Mouse (Mus musculus): ENCODE data around the gene Gfod2.
A peak's percentile ranks its signal among the peaks of the same experiment; 100 is the strongest.

The Gfod2 gene

GRCm38 (mm10) chr8:105689256-105689982, 69.0 kb downstream of the Gfod2 start:
- no peak for DNase-seq (ENCODE audit: low read depth, low spot score)
- no peaks in the 10 kb centered on the region; the same call in 1 of the 2 replicates for H3K27me3 ChIP-seq (ENCODE audit: control insufficient read depth, insufficient read depth, low read length, poor library complexity, severe bottlenecking)
- peaks cover 22% of the 10 kb centered on the region for H3K36me3 ChIP-seq (ENCODE audit: control insufficient read depth, insufficient read depth, low read length, poor library complexity, severe bottlenecking)

DNA sequence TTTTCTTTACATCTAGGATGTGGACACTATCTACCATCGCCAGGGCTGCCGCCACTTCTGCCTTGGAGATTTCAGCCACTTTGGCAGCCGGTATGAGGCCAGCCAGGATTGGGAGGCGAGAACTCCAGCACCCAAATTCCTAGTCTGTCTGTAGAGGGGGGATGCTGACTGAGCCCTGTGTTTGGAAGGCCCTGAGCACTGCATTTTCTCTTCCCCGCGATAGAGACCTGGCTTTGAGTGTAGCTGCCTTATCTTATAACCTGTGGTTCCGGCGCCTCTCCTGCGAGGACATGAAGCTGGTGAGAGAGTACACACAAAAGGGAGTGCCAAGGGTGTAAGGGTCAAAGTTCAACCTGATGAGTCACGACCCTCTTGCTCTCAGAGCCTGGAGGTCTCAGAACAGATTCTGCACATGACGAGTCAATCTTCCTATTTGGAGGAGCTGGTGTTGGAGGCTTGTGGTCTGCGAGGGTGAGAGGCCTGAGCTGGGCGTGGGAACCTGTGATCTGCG, 70.2 kb downstream of the Gfod2 start:
- peaks cover 16% of the 10 kb centered on the region for H3K36me3 ChIP-seq (ENCODE audit: control insufficient read depth, insufficient read depth, low read length, poor library complexity, severe bottlenecking)
- no peaks in the 10 kb centered on the region; the same call in 1 of the 2 replicates for H3K27me3 ChIP-seq (ENCODE audit: control insufficient read depth, insufficient read depth, low read length, poor library complexity, severe bottlenecking)
- DNase-seq (ENCODE audit: low read depth, low spot score), result no peak

GRCm38 (mm10) chr8:105687512-105687911, 71.0 kb downstream of the Gfod2 start:
- Histone ChIP-seq H3K27me3 (ENCODE audit: control insufficient read depth, insufficient read depth, low read length, poor library complexity, severe bottlenecking) (no peaks in the 10 kb centered on the region; the same call in 1 of the 2 replicates), H3K36me3 (ENCODE audit: control insufficient read depth, insufficient read depth, low read length, poor library complexity, severe bottlenecking) (peaks cover 14% of the 10 kb centered on the region)
- DNase-seq (ENCODE audit: low read depth, low spot score), result no peak

DNA sequence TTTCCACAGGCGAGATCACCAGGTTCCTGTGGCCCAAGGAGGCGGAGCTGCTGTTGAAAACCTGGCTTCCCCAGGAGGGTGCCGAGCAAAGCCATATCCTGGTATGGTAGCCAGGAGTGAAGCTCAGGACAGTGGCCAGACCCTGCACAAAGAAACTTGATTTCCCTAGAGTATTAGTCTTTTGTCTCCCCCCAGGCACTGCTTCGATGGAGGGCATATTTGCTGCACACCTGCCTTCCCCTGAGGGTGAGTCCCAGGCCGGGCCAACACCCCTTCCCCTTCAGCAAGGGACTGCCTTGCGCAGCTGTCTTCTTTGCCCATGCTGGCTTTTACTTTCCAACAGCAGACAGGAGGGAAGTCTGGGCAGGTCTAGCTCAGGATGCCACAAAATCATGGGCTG, 71.9 kb downstream of the Gfod2 start:
- no peak for DNase-seq (ENCODE audit: low read depth, low spot score)
- no peaks in the 10 kb centered on the region for H3K27me3 ChIP-seq (ENCODE audit: control insufficient read depth, insufficient read depth, low read length, poor library complexity, severe bottlenecking)
- H3K36me3 ChIP-seq (ENCODE audit: control insufficient read depth, insufficient read depth, low read length, poor library complexity, severe bottlenecking), result peaks cover 17% of the 10 kb centered on the region

- Histone ChIP-seq H3K36me3 (ENCODE audit: control insufficient read depth, insufficient read depth, low read length, poor library complexity, severe bottlenecking) (peaks cover 15% of the 10 kb centered on the region), H3K27me3 (ENCODE audit: control insufficient read depth, insufficient read depth, low read length, poor library complexity, severe bottlenecking) (no peaks in the 10 kb centered on the region)
- DNase-seq (ENCODE audit: low read depth, low spot score), result peak; percentile 85
Measured at GRCm38 (mm10) chr8:105685796-105686308, 72.6 kb downstream of the Gfod2 start, which contains the start of gene Carmil2. Gene Carmil2 (plus strand): TSS chr8:105686274.

DNA sequence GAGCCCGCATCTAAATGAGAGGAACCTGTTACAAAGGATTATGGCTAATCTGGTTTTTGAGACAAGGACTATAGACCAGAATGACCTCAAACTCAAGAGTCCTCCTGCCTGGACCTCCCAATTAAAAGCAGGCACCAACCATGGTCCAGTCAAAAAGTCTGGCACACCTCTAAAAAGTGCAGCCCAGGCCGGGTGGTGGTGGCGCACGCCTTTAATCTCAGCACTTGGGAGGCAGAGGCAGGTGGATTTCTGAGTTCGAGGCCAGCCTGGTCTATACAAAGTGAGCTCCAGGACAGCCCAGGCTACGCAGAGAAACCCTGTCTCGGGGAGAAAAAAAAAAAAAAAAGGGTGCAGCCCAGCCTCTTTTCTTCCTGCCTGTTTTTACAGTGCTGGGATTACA, 73.1 kb downstream of the Gfod2 start:
- no peak for DNase-seq (ENCODE audit: low read depth, low spot score)
- peaks cover 18% of the 10 kb centered on the region for H3K36me3 ChIP-seq (ENCODE audit: control insufficient read depth, insufficient read depth, low read length, poor library complexity, severe bottlenecking)
- H3K27me3 ChIP-seq (ENCODE audit: control insufficient read depth, insufficient read depth, low read length, poor library complexity, severe bottlenecking), result no peaks in the 10 kb centered on the region

DNA sequence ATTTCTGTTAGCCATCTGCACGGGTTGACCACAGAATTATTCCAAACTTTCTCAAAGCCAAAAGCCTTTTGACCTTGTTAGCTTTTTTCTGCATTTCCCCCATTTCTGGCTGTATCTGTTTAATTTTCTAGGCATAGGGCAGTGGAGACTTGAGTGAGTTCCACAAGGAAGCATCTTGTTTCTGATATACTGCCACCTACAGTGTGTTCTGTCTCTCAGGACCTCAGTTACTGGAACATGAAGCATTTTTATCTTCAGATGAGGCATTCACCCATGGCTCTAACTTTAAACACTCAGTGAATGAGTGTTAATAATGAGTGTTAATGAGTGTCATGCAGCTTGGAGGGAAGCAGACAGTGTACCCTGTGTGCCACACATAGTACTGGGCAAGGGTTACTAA, 80.6 kb downstream of the Gfod2 start:
- peaks cover 22% of the 10 kb centered on the region for H3K36me3 ChIP-seq (ENCODE audit: control insufficient read depth, insufficient read depth, low read length, poor library complexity, severe bottlenecking)
- H3K27me3 ChIP-seq (ENCODE audit: control insufficient read depth, insufficient read depth, low read length, poor library complexity, severe bottlenecking), result no peaks in the 10 kb centered on the region
- DNase-seq (ENCODE audit: low read depth, low spot score), result no peak

Data from splenic B cell, adult 2 months (primary cell).